Mouse (Mus musculus) CH12.LX (cell line): ENCODE data around the gene Lonp2. TPM values are rescaled to one million over a fixed set of nuclear protein-coding genes. Genes with fewer than 3 reads are reported as not detected.

ENCODE experiments used
- DNase-seq: peaks from one replicate; pipeline ENCODE4 v3.0.0-alpha.2; 2013; ENCODE audit errors: extremely low read depth
- H3K27ac ChIP-seq: 2 replicates; pipeline ENCODE4 v1.5.1; 2012; ENCODE audit warnings: low read depth, mild to moderate bottlenecking, control low read depth, moderate library complexity; ENCODE audit not compliant: insufficient read depth
- H3K27me3 ChIP-seq: replicated peaks from 2 replicates; pipeline ENCODE3; 2012; ENCODE audit warnings: inconsistent platforms
- H3K36me3 ChIP-seq, 2 experiments: replicated peaks in 1 of 2; 2 replicates each; pipeline versions ENCODE3 to v1.6.1; 2012; ENCODE audit warnings: inconsistent platforms in 1 of 2, low read length in 1 of 2, mild to moderate bottlenecking in 1 of 2, mixed read lengths in 1 of 2, moderate library complexity in 1 of 2; ENCODE audit not compliant: control insufficient read depth in 1 of 2, insufficient read depth in 1 of 2
- H3K4me1 ChIP-seq, 2 experiments: 2 replicates each; pipeline ENCODE4 v1.6.1; 2012; ENCODE audit warnings: inconsistent platforms in 1 of 2, moderate library complexity in 1 of 2; ENCODE audit not compliant: insufficient read depth in 2 of 2, control insufficient read depth in 1 of 2
- H3K4me2 ChIP-seq: 2 replicates; pipeline ENCODE4 v1.6.1; 2012; ENCODE audit warnings: low read depth, mild to moderate bottlenecking, control low read depth; ENCODE audit not compliant: poor library complexity, insufficient read depth, severe bottlenecking
- H3K4me3 ChIP-seq, 3 experiments: fragments of 150-350 bp in 1 of 3; sonication (generic) in 1 of 3; replicated peaks in 1 of 3; 2 replicates each; pipeline versions ENCODE3 to v1.5.1; 2011 to 2012; ENCODE audit warnings: low read depth in 2 of 3, low read length in 2 of 3, mild to moderate bottlenecking in 2 of 3, moderate library complexity in 2 of 3, control low read depth in 1 of 3, improper control_type of control experiment in 1 of 3, inconsistent platforms in 1 of 3, mixed read lengths in 1 of 3; ENCODE audit not compliant: poor library complexity in 1 of 3
- H3K79me2 ChIP-seq: replicated peaks from 2 replicates; pipeline ENCODE4 v1.6.1; 2012; ENCODE audit warnings: mild to moderate bottlenecking, moderate library complexity; ENCODE audit not compliant: control insufficient read depth, poor library complexity, insufficient read depth, severe bottlenecking; ENCODE audit errors: extremely low read depth
- H3K9ac ChIP-seq: 2 replicates; pipeline ENCODE4 v1.6.1; 2012; ENCODE audit warnings: low read depth, mild to moderate bottlenecking, control low read depth, moderate library complexity; ENCODE audit not compliant: insufficient read depth
- H3K9me3 ChIP-seq: replicated peaks from 2 replicates; pipeline ENCODE3; 2012; ENCODE audit warnings: low read length, inconsistent platforms, mixed read lengths
- BHLHE40 ChIP-seq: IDR thresholded peaks from 2 replicates; pipeline ENCODE4 v1.6.1; 2011; ENCODE audit warnings: mild to moderate bottlenecking, low read depth, low read length, improper control_type of control experiment
- CHD2 ChIP-seq: IDR thresholded peaks from 2 replicates; pipeline ENCODE4 v1.6.1; 2011; ENCODE audit warnings: low read length, improper control_type of control experiment
- CTCF ChIP-seq, 2 experiments: IDR thresholded peaks in 1 of 2; conservative IDR thresholded peaks in 1 of 2; 2 replicates each; pipeline ENCODE4 v1.5.1; 2011 to 2012; ENCODE audit warnings: low read depth in 2 of 2, low read length in 2 of 2, improper control_type of control experiment in 1 of 2, inconsistent platforms in 1 of 2, mild to moderate bottlenecking in 1 of 2, moderate library complexity in 1 of 2
- ETS1 ChIP-seq: conservative IDR thresholded peaks from 2 replicates; pipeline ENCODE4 v1.6.1; 2012; ENCODE audit warnings: low read depth, mild to moderate bottlenecking, inconsistent platforms, low read length, improper control_type of control experiment, moderate library complexity
- GABPA ChIP-seq: IDR thresholded peaks from 2 replicates; pipeline ENCODE4 v1.6.1; 2012; ENCODE audit warnings: low read depth, low read length, improper control_type of control experiment, inconsistent platforms; ENCODE audit not compliant: insufficient replicate concordance
- JUN ChIP-seq: IDR thresholded peaks from 2 replicates; pipeline ENCODE4 v1.6.1; 2011; ENCODE audit warnings: low read depth, mild to moderate bottlenecking, low read length, improper control_type of control experiment, moderate library complexity; ENCODE audit not compliant: insufficient read depth
- KAT2A ChIP-seq: IDR thresholded peaks from 2 replicates; pipeline ENCODE4 v1.6.1; 2012; ENCODE audit warnings: low read length, improper control_type of control experiment, inconsistent platforms; ENCODE audit not compliant: insufficient replicate concordance
- NRF1 ChIP-seq: IDR thresholded peaks from 2 replicates; pipeline ENCODE4 v1.6.1; 2014; ENCODE audit warnings: low read depth, mild to moderate bottlenecking, inconsistent platforms, low read length, improper control_type of control experiment, moderate library complexity
- POLR2A ChIP-seq: IDR thresholded peaks from 2 replicates; pipeline ENCODE4 v1.6.1; 2011; ENCODE audit warnings: low read depth, mild to moderate bottlenecking, improper control_type of control experiment, low read length
- POLR2AphosphoS2 ChIP-seq: IDR thresholded peaks from 2 replicates; pipeline ENCODE4 v1.6.1; 2011; ENCODE audit warnings: low read depth, low read length, improper control_type of control experiment
- RCOR1 ChIP-seq: conservative IDR thresholded peaks from 2 replicates; pipeline ENCODE4 v1.6.1; 2012; ENCODE audit warnings: low read depth, mild to moderate bottlenecking, inconsistent platforms, low read length, improper control_type of control experiment
- TBP ChIP-seq: conservative IDR thresholded peaks from 2 replicates; pipeline ENCODE4 v1.6.1; 2011; ENCODE audit warnings: low read depth, low read length, improper control_type of control experiment
- TCF12 ChIP-seq: IDR thresholded peaks from 2 replicates; pipeline ENCODE4 v1.6.1; 2014; ENCODE audit warnings: low read depth, mild to moderate bottlenecking, inconsistent platforms, low read length, improper control_type of control experiment
- USF1 ChIP-seq: IDR thresholded peaks from 2 replicates; pipeline ENCODE4 v1.6.1; 2014; ENCODE audit warnings: low read depth, mild to moderate bottlenecking, inconsistent platforms, low read length, improper control_type of control experiment
- dilution Hi-C: fragments of 300-500 bp; cut with MboI; formaldehyde crosslinking; loops from 2 replicates; pipeline ENCODE4 v1.14.3; 2020; ENCODE audit warnings: low sequenced_read_pairs; ENCODE audit not compliant: extremely low pct_unique_long_range_greater_than_20kb, extremely low pct_ligation_motif_present
- in situ Hi-C: fragments of 300-500 bp; cut with MboI; formaldehyde crosslinking; loops from 3 replicates; pipeline ENCODE4 v1.14.3; 2019; ENCODE audit warnings: low sequenced_read_pairs, low pct_ligation_motif_present, low pct_unique_long_range_greater_than_20kb, mixed read lengths
- polyA plus RNA-seq: library from polyadenylated mRNA; unstranded; fragments of >175 nt; gene quantifications from 2 replicates; pipeline ENCODE4 v1.2.1, GENCODE M21; 2012; ENCODE audit warnings: low read depth; ENCODE audit not compliant: insufficient read length
- total RNA-seq, 2 experiments: library from RNA; depleted of rRNA; stranded (reverse); fragments of 300-350 nt in 1 of 2; fragments of >200 nt in 1 of 2; gene quantifications; 2 replicates each; pipeline ENCODE4 v1.2.3; 2012 to 2014

Lonp2 gene
- total and polyA plus RNA-seq, 3 experiments, result 25.6 to 27.8 (median 26.4) TPM

- Histone ChIP-seq H3K4me2 (no peak overlapping the region), H3K27ac (no peak overlapping the region), H3K79me2 (no peaks in the 10 kb centered on the region), H3K4me3 (no peak overlapping the region), H3K9ac (no peak overlapping the region), H3K9me3 (no peaks in the 10 kb centered on the region), H3K4me1 (no peaks in the 10 kb centered on the region), H3K27me3 (no peaks in the 10 kb centered on the region), H3K36me3 (peaks cover 0 to 41% of the 10 kb centered on the region in 2 experiments)
- in situ Hi-C loops (no loop called here), dilution Hi-C loops (no loop called here)
- no peak for DNase-seq
- TF ChIP-seq GABPA, result no peak
- no peak for TF ChIP-seq BHLHE40
- TF ChIP-seq CTCF (conservative IDR thresholded peaks at IDR 0.05 in 1 of 2, IDR thresholded peaks at IDR 0.05 in 1 of 2; ENCODE audit: low read depth in 2 of 2, low read length in 2 of 2), result no peak
Measured at GRCm38 (mm10) chr8:86694011-86694410, 70.2 kb downstream of the Lonp2 start.

GRCm38 (mm10) chr8:86695703-86696102 lies 71.9 kb downstream of the Lonp2 start:
- Histone ChIP-seq H3K27me3 (no peaks in the 10 kb centered on the region), H3K4me2 (no peak overlapping the region), H3K9ac (no peak overlapping the region), H3K9me3 (no peaks in the 10 kb centered on the region), H3K4me1 (no peaks in the 10 kb centered on the region), H3K79me2 (no peaks in the 10 kb centered on the region), H3K36me3 (peaks cover 7 to 45% of the 10 kb centered on the region in 2 experiments), H3K27ac (no peak overlapping the region), H3K4me3 (no peak overlapping the region)
- dilution Hi-C loops (no loop called here), in situ Hi-C loops (no loop called here)
- no peak for TF ChIP-seq POLR2A
- TF ChIP-seq CHD2, result no peak
- no peak for TF ChIP-seq TCF12
- TF ChIP-seq JUN, result no peak
- no peak for TF ChIP-seq ETS1
- TF ChIP-seq POLR2AphosphoS2, result no peak
- TF ChIP-seq KAT2A, result no peak
- no peak for TF ChIP-seq NRF1
- no peak for DNase-seq

GRCm38 (mm10) chr8:86698811-86699421 lies 75.1 kb downstream of the Lonp2 start:
- no peaks in the 10 kb centered on the region for H3K27me3 ChIP-seq
- no peaks in the 10 kb centered on the region for H3K79me2 ChIP-seq
- peaks cover 7 to 37% of the 10 kb centered on the region in 2 experiments for H3K36me3 ChIP-seq
- H3K27ac ChIP-seq, result no peak overlapping the region
- TF ChIP-seq RCOR1 (no peak), BHLHE40 (no peak), TBP (no peak), USF1 (no peak), POLR2AphosphoS2 (no peak)
- DNase-seq, result no peak
- H3K9ac ChIP-seq, result no peak overlapping the region
- in situ Hi-C loops (no loop called here), dilution Hi-C loops (no loop called here)
- no peak overlapping the region for H3K4me3 ChIP-seq
- no peak overlapping the region for H3K4me2 ChIP-seq
- no peaks in the 10 kb centered on the region for H3K4me1 ChIP-seq
- no peaks in the 10 kb centered on the region for H3K9me3 ChIP-seq
